Mouse (Mus musculus): ENCODE measurements at regions not wholly inside any gene's neighbourhood (a gene's known extent, or its start where the extent isn't known, plus 50 kb on each side); places are given as distances from the start of the nearest gene placed in this dataset.

- no peak for TF ChIP-seq CTCF (IDR thresholded peaks at IDR 0.05; ENCODE audit: low read depth)
- TF ChIP-seq EP300 (IDR thresholded peaks at IDR 0.05; ENCODE audit: low read depth) = no peak
Observed at GRCm38 (mm10) chr14:36691018-36691417, 277.6 kb downstream of the Ccser2 start.
